In genomic region chr6:17209792-17210191, GRCm38 (mm10) we compare ENCODE assay signal across 32 mouse cellular contexts.
DNase-seq lines count a peak whose midpoint lies in the region; ATAC-seq and TF ChIP-seq lines count a peak whose summit lies in the region.
"Had no signal": no experiment of that assay in that cellular context is flagged by ENCODE, and none has a peak within 500 bp of the region (broad histone marks: within the 10 kb centered on the region; RNA-seq: fewer than 3 reads in every experiment).

No protein-coding gene starts in this region.

- H3K9ac ChIP-seq in heart, postnatal 0 days (replicated peaks; ENCODE audit: low read depth, low read length), result no peak overlapping the region
- no peak overlapping the region for H3K9ac ChIP-seq in heart, embryonic 12.5 days
- H3K9ac ChIP-seq in limb, embryonic 13.5 days, result no peak overlapping the region
- H3K9ac ChIP-seq: embryonic facial prominence, embryonic 13.5 days; heart, embryonic 15.5 days; hindbrain, embryonic 13.5 days; limb, embryonic 15.5 days; liver, embryonic 14.5 days; midbrain, embryonic 15.5 days had no signal

- H3K4me2 ChIP-seq in heart, postnatal 0 days (ENCODE audit: low read depth, low read length), result no peak overlapping the region
- H3K4me2 ChIP-seq in heart, embryonic 12.5 days, result no peak overlapping the region
- H3K4me2 ChIP-seq in limb, embryonic 13.5 days (replicated peaks), result no peak overlapping the region
- H3K4me2 ChIP-seq: embryonic facial prominence, embryonic 13.5 days; heart, embryonic 15.5 days; hindbrain, embryonic 13.5 days; limb, embryonic 15.5 days; midbrain, embryonic 15.5 days had no signal

- no peak for TF ChIP-seq CTCF in heart, postnatal 0 days (IDR thresholded peaks at IDR 0.05; ENCODE audit: low read depth)

- no peak overlapping the region for H3K27ac ChIP-seq in heart, postnatal 0 days (ENCODE audit: low read depth)
- no peak overlapping the region for H3K27ac ChIP-seq in heart, embryonic 12.5 days (ENCODE audit: poor library complexity, severe bottlenecking)
- H3K27ac ChIP-seq in limb, embryonic 13.5 days, result no peak overlapping the region
- no peak overlapping the region for H3K27ac ChIP-seq in limb, embryonic 10.5 days
- H3K27ac ChIP-seq: embryonic facial prominence, embryonic 13.5 days; heart, embryonic 15.5 days; hindbrain, embryonic 13.5 days; layer of hippocampus, adult 2 months; left cerebral cortex, adult 2 months; limb, embryonic 15.5 days; liver, embryonic 14.5 days; midbrain, embryonic 10.5 days; midbrain, embryonic 15.5 days had no signal

- no peaks in the 10 kb centered on the region for H3K27me3 ChIP-seq in heart, postnatal 0 days (ENCODE audit: control insufficient read depth, insufficient read depth, low read length)
- H3K27me3 ChIP-seq in heart, embryonic 12.5 days (replicated peaks), result peaks cover 4% of the 10 kb centered on the region; the same call in 1 of the 2 replicates
- no peaks in the 10 kb centered on the region for H3K27me3 ChIP-seq in limb, embryonic 13.5 days
- no peaks in the 10 kb centered on the region for H3K27me3 ChIP-seq in limb, embryonic 10.5 days (ENCODE audit: low read depth, poor library complexity, severe bottlenecking)
- H3K27me3 ChIP-seq: heart, embryonic 15.5 days; hindbrain, embryonic 13.5 days; limb, embryonic 15.5 days; midbrain, embryonic 15.5 days had no signal

- 55% methylated on average over 4 of the region's 4 CpGs for WGBS in heart, postnatal 0 days
- WGBS in heart, embryonic 12.5 days, result 58% methylated on average over 4 of the region's 4 CpGs
- 39% methylated on average over 4 of the region's 4 CpGs for WGBS in limb, embryonic 13.5 days
- 69% methylated on average over 4 of the region's 4 CpGs for WGBS in limb, embryonic 10.5 days

- peak; percentile 27 for DNase-seq in heart, postnatal 0 days (ENCODE audit: low spot score)
- no peak for DNase-seq in limb, embryonic 10.5 days (ENCODE audit: low spot score)
- peak; percentile 51 for DNase-seq in Muller cell, postnatal 12 days (ENCODE audit: inconsistent ontology term)
- DNase-seq in spleen, adult 18-20 months, result no peak
- DNase-seq: adrenal gland, postnatal 10 days; cerebellum, adult 11 months; cerebellum, adult 9-10 months; cerebellum, postnatal 36 days; embryo, embryonic 11 days; gastrocnemius, postnatal 10 days; heart, postnatal 36 days; kidney, postnatal 25 days; lung, adult 2 months; lung, postnatal 10 days; right cerebral cortex, postnatal 4 days; thymus, adult 2 months; thymus, postnatal 36 days had no signal

- no peaks in the 10 kb centered on the region for H3K36me3 ChIP-seq in heart, postnatal 0 days (replicated peaks; ENCODE audit: control insufficient read depth, insufficient read depth, low read length)
- no peaks in the 10 kb centered on the region for H3K36me3 ChIP-seq in heart, embryonic 12.5 days
- H3K36me3 ChIP-seq in limb, embryonic 13.5 days, result no peaks in the 10 kb centered on the region
- no peaks in the 10 kb centered on the region for H3K36me3 ChIP-seq in limb, embryonic 10.5 days
- H3K36me3 ChIP-seq: embryonic facial prominence, embryonic 13.5 days; heart, embryonic 15.5 days; hindbrain, embryonic 13.5 days; limb, embryonic 15.5 days; midbrain, embryonic 10.5 days; midbrain, embryonic 15.5 days had no signal

- TF ChIP-seq EP300 in heart, postnatal 0 days (IDR thresholded peaks at IDR 0.05; ENCODE audit: low read depth), result no peak

- no peaks in the 10 kb centered on the region for H3K9me3 ChIP-seq in heart, postnatal 0 days (replicated peaks; ENCODE audit: control insufficient read depth, low read length)
- no peaks in the 10 kb centered on the region for H3K9me3 ChIP-seq in heart, embryonic 12.5 days (replicated peaks)
- no peaks in the 10 kb centered on the region for H3K9me3 ChIP-seq in limb, embryonic 13.5 days
- H3K9me3 ChIP-seq in limb, embryonic 10.5 days (replicated peaks), result no peaks in the 10 kb centered on the region
- H3K9me3 ChIP-seq: embryonic facial prominence, embryonic 13.5 days; heart, embryonic 15.5 days; hindbrain, embryonic 13.5 days; limb, embryonic 15.5 days; midbrain, embryonic 10.5 days; midbrain, embryonic 15.5 days had no signal

- no peaks in the 10 kb centered on the region for H3K4me1 ChIP-seq in heart, postnatal 0 days (ENCODE audit: control insufficient read depth, insufficient read depth)
- peaks cover 5% of the 10 kb centered on the region for H3K4me1 ChIP-seq in heart, embryonic 12.5 days (replicated peaks)
- no peaks in the 10 kb centered on the region for H3K4me1 ChIP-seq in limb, embryonic 13.5 days
- no peaks in the 10 kb centered on the region for H3K4me1 ChIP-seq in limb, embryonic 10.5 days
- H3K4me1 ChIP-seq: heart, embryonic 15.5 days; limb, embryonic 15.5 days; midbrain, embryonic 15.5 days had no signal

- no peak overlapping the region for H3K4me3 ChIP-seq in heart, postnatal 0 days (ENCODE audit: low read depth, low read length)
- H3K4me3 ChIP-seq in heart, embryonic 12.5 days, result no peak overlapping the region
- no peak overlapping the region for H3K4me3 ChIP-seq in limb, embryonic 13.5 days
- no peak overlapping the region for H3K4me3 ChIP-seq in limb, embryonic 10.5 days
- H3K4me3 ChIP-seq: embryonic facial prominence, embryonic 13.5 days; erythroblast, embryonic 14.5 days; heart, embryonic 15.5 days; hindbrain, embryonic 13.5 days; layer of hippocampus, adult 2 months; left cerebral cortex, adult 2 months; limb, embryonic 15.5 days; midbrain, embryonic 10.5 days; midbrain, embryonic 15.5 days had no signal

- no peak for ATAC-seq in heart, postnatal 0 days (ENCODE audit: insufficient read depth, low read depth)
- ATAC-seq in heart, embryonic 12.5 days (ENCODE audit: insufficient number of reproducible peaks, low FRiP score), result no peak
- ATAC-seq in limb, embryonic 13.5 days (ENCODE audit: low FRiP score, low read depth), result 0 out of 2 replicates have a peak, but pooled peaks have one; percentile 19
- no peak for ATAC-seq in CD4-positive, CD25-positive, alpha-beta regulatory T cell, adult 4 months
- ATAC-seq: forebrain, embryonic 16.5 days; intestine, postnatal 0 days; midbrain, embryonic 15.5 days had no signal

Comparison
In these comparisons a context has a peak if more than half of its experiments do, and no peak if none do; other contexts are left out.
1. DNase-seq: peak in heart, postnatal 0 days (single experiment) and Muller cell, postnatal 12 days (single experiment); none in limb, embryonic 10.5 days (single experiment) and spleen, adult 18-20 months (0 of 2).